Mouse (Mus musculus) heart, adult 2 months (tissue): ENCODE results near the gene Mypn. TPM values are rescaled to one million over a fixed set of nuclear protein-coding genes. Genes with fewer than 3 reads are reported as not detected.
A peak's percentile ranks its signal among the peaks of the same experiment; 100 is the strongest.

Experiments
- DNase-seq, 2 experiments: peaks; one replicate each; pipeline ENCODE4 v3.0.0; 2021
- H3K27ac ChIP-seq: fragments of 200-600 bp; 2 replicates; pipeline ENCODE4 v1.8.1; 2022
- H3K27me3 ChIP-seq: fragments of 200-500 bp; 2 replicates; pipeline ENCODE4 v1.6.1; 2012; ENCODE audit warnings: mild to moderate bottlenecking, low read length, inconsistent platforms, mixed read lengths; ENCODE audit not compliant: control insufficient read depth, insufficient read depth
- H3K36me3 ChIP-seq: fragments of 200-500 bp; 2 replicates; pipeline ENCODE4 v1.6.1; 2012; ENCODE audit warnings: low read length, inconsistent platforms; ENCODE audit not compliant: control insufficient read depth, insufficient read depth
- H3K4me1 ChIP-seq: fragments of 200-500 bp; 2 replicates; pipeline ENCODE4 v1.6.1; 2011; ENCODE audit warnings: low read length; ENCODE audit not compliant: control insufficient read depth, insufficient read depth
- H3K4me3 ChIP-seq: fragments of 200-600 bp; 2 replicates; pipeline ENCODE4 v1.8.1; 2022
- H3K79me2 ChIP-seq: fragments of 200-500 bp; replicated peaks from 2 replicates; pipeline ENCODE4 v1.6.1; 2012; ENCODE audit warnings: mild to moderate bottlenecking, inconsistent platforms, low read length, moderate library complexity, mixed read lengths; ENCODE audit not compliant: control insufficient read depth, insufficient read depth
- H3K9ac ChIP-seq: fragments of 200-500 bp; 2 replicates; pipeline ENCODE4 v1.6.1; 2012; ENCODE audit warnings: low read depth, mild to moderate bottlenecking, control low read depth, inconsistent platforms, low read length, mixed read lengths
- CTCF ChIP-seq: fragments of 200-600 bp; IDR thresholded peaks from 2 replicates; pipeline ENCODE4 v1.8.1; 2022; ENCODE audit warnings: antibody characterized with exemption, mild to moderate bottlenecking, moderate library complexity
- EP300 ChIP-seq: fragments of 200-500 bp; IDR thresholded peaks from 2 replicates; pipeline ENCODE4 v1.6.1; 2011; ENCODE audit warnings: low read depth, low read length, control low read depth; ENCODE audit not compliant: insufficient read depth
- POLR2A ChIP-seq: fragments of 200-500 bp; IDR thresholded peaks from 2 replicates; pipeline ENCODE4 v1.6.1; 2011; ENCODE audit warnings: mild to moderate bottlenecking, low read depth, low read length, control low read depth; ENCODE audit not compliant: insufficient read depth
- WGBS: fragments of 180-500 bp; shearing (Covaris S2); methylation state at CpG from one replicate; pipeline ENCODE4 v1.1.7; 2018; 5-methylcytosine and 5-hydroxymethylcytosine counted together
- intact Hi-C: fragments of 180-260 bp; cut with DNase I; formaldehyde crosslinking; loops from one replicate; pipeline ENCODE4 v1.15.1; 2025
- polyA plus RNA-seq: library from polyadenylated mRNA; depleted of rRNA; stranded (reverse); fragments of >200 nt; gene quantifications from 2 replicates; pipeline ENCODE4 v1.2.3, GENCODE M21; 2012
- total RNA-seq, 2 experiments: library from RNA; stranded (reverse); gene quantifications; 2 replicates each; pipeline ENCODE4 v1.2.3; 2021

The Mypn gene
- total and polyA plus RNA-seq, 3 experiments = 32.1 to 110 (median 96.6) TPM

DNA sequence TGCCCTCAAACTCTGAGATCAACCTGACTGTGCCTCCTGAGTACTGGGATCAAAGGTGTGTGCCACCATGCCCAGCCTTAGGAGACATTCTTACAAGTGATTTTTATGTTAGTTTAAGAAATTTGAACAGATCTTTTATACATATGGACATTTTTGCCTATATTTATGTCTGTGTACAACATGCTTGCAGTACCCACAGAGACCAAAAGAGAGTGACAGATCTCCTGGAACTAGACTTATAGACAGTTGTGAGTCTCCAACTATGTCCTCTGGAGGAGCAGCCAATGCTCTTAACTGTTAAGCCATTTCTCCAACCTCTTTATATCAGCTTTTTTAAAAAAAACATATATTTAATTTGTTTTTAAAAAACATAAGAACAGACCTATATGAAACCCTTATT, 51.4 kb downstream of the Mypn start:
- Histone ChIP-seq H3K4me3 (no peak overlapping the region), H3K27ac (no peak overlapping the region), H3K9ac (no peak overlapping the region), H3K27me3 (no peaks in the 10 kb centered on the region), H3K4me1 (peaks cover 9% of the 10 kb centered on the region), H3K36me3 (peaks cover 2% of the 10 kb centered on the region; the same call in 1 of the 2 replicates), H3K79me2 (no peaks in the 10 kb centered on the region)
- intact Hi-C loops = loop anchor here (2.0 kb wide), 1 partner anchor 224 kb away; no protein-coding TSS in a partner anchor
- no peak for DNase-seq
- TF ChIP-seq EP300 (no peak), CTCF (0 out of 2 replicates have a peak, but pooled peaks have one; percentile 22), POLR2A (no peak)

DNA sequence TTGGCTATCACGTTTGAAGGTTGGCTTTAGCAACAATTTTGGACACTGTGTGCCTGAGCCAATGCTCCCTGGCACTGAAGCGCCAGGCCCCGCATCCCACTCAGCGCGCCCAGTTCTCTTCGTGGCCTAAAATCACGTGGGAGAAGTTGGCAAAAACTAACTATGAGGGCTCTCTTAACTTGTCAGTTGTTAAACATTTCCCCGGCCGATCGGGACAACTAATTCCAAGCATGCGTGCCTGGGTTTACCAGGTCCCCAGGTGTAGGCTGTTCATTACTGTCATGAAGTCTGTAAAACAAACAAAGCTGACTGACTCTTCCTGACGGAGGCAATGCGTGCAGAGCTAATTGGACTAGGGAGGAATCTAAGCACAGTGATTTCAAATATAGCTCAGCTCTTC, 61.1 kb downstream of the Mypn start:
- whole genome bisulfite sequencing = 75% methylated on average over 13 of the region's 13 CpGs
- Histone ChIP-seq H3K36me3 (no peaks in the 10 kb centered on the region), H3K27me3 (no peaks in the 10 kb centered on the region), H3K4me1 (no peaks in the 10 kb centered on the region), H3K27ac (no peak overlapping the region), H3K9ac (no peak overlapping the region), H3K79me2 (no peaks in the 10 kb centered on the region; the same call in 1 of the 2 replicates), H3K4me3 (no peak overlapping the region)
- TF ChIP-seq CTCF = no peak
- no peak for TF ChIP-seq EP300
- no peak for TF ChIP-seq POLR2A
- no peak for DNase-seq
- intact Hi-C loops = no loop called here

DNA sequence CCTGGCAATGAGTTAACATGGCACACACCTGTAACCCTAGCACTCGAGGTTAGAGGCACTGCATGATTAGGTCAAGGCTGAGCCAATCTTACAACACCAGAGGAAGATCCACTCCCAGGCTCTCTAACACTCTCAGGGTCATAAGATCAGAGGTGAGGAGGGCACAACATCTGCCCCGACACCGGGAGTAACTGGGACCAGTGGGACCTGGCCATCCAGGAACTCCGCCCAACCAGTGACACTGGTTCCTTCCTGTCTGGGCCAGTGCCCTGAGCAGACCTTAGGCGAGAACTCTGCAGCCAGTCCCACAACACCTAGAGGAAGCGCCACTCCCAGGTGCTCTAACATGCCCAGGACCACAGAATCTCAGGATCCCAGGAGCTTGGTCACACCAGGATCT, 67.3 kb downstream of the Mypn start:
- Histone ChIP-seq H3K36me3 (no peaks in the 10 kb centered on the region), H3K27ac (no peak overlapping the region), H3K4me3 (no peak overlapping the region), H3K4me1 (no peaks in the 10 kb centered on the region), H3K79me2 (no peaks in the 10 kb centered on the region; the same call in 1 of the 2 replicates), H3K9ac (no peak overlapping the region), H3K27me3 (no peaks in the 10 kb centered on the region)
- TF ChIP-seq POLR2A (no peak), CTCF (no peak), EP300 (no peak)
- WGBS = 53% methylated on average over 6 of the region's 6 CpGs
- DNase-seq = no peak
- intact Hi-C loops = no loop called here

DNA sequence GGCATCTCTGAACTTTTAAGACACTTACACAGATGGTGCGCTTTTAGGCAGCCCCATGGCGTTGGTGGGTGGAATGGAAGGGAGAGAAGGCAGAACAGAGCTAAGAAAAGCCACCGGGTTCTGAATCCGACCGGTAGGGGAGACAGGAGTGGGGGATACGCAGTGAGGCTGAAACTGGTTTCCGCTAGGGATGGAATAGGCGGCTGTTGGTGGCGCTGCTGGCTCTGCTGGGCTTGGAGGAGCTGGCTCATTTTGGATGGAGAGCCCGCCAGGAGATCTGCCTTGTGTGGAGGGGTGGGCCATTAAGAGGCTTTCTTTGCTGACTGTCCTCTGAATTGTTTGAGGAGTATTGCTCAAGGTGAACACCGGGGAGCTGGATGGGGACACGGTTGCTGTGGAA, 68.1 kb downstream of the Mypn start:
- no peak overlapping the region for H3K9ac ChIP-seq
- DNase-seq = no peak
- no peak overlapping the region for H3K27ac ChIP-seq
- TF ChIP-seq CTCF = no peak
- no peak for TF ChIP-seq POLR2A
- TF ChIP-seq EP300 = no peak
- H3K36me3 ChIP-seq = no peaks in the 10 kb centered on the region
- H3K79me2 ChIP-seq = no peaks in the 10 kb centered on the region
- H3K4me3 ChIP-seq = no peak overlapping the region
- intact Hi-C loops = no loop called here
- no peaks in the 10 kb centered on the region for H3K4me1 ChIP-seq
- no peaks in the 10 kb centered on the region for H3K27me3 ChIP-seq
- WGBS = 54% methylated on average over 12 of the region's 12 CpGs

DNA sequence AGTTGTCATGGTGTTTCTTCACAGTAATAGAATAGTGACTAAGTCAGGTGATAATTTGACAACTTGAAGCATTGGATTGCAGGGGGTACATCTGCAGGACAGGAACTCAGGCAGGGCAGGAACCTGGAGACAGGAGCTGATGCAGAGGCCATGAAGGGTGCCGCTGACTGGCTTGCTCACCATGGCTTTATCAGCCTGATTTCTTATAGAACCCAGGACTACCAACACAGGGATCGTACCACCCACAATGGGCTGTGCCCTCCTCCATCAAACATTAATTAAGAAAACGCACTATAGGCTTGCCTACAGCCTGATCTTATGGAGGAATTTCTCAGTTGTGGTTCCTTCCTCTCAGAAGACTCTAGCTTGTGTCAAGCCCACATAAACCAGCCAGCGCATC, 70.4 kb downstream of the Mypn start:
- peaks cover 1% of the 10 kb centered on the region; the same call in 1 of the 2 replicates for H3K4me1 ChIP-seq
- no peaks in the 10 kb centered on the region for H3K27me3 ChIP-seq
- WGBS = 91% methylated on average over 4 of the region's 4 CpGs
- H3K79me2 ChIP-seq = no peaks in the 10 kb centered on the region
- H3K9ac ChIP-seq = no peak overlapping the region
- intact Hi-C loops = no loop called here
- H3K36me3 ChIP-seq = no peaks in the 10 kb centered on the region
- TF ChIP-seq EP300 = no peak
- no peak for TF ChIP-seq CTCF
- TF ChIP-seq POLR2A = no peak
- no peak overlapping the region for H3K4me3 ChIP-seq
- H3K27ac ChIP-seq = no peak overlapping the region
- DNase-seq = no peak

DNA sequence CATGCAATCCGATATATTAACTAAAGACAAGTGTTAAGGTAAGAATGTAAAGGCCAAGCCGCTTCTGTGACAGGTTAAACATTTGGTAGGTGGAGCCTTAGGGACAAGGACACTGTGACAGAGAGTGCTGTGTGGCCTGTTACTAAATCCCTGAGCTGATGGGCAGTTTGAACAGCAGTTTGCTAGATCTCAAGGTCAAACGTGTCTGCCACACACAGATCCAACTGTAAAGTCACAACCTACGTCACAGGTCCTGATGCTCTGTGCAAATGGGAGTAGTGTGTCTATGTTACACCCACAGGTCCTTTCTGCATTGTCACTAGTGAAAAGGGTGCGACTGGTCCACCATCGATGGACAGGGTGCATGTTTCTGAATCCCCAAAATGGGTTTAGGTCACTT, 71.4 kb downstream of the Mypn start:
- no peaks in the 10 kb centered on the region for H3K36me3 ChIP-seq
- peaks cover 3% of the 10 kb centered on the region; the same call in 1 of the 2 replicates for H3K4me1 ChIP-seq
- no peak for DNase-seq
- no peak overlapping the region for H3K9ac ChIP-seq
- no peak overlapping the region for H3K27ac ChIP-seq
- TF ChIP-seq CTCF (no peak), EP300 (no peak), POLR2A (no peak)
- 82% methylated on average over 6 of the region's 6 CpGs for WGBS
- no peaks in the 10 kb centered on the region for H3K27me3 ChIP-seq
- no peaks in the 10 kb centered on the region for H3K79me2 ChIP-seq
- intact Hi-C loops = no loop called here
- H3K4me3 ChIP-seq = no peak overlapping the region

DNA sequence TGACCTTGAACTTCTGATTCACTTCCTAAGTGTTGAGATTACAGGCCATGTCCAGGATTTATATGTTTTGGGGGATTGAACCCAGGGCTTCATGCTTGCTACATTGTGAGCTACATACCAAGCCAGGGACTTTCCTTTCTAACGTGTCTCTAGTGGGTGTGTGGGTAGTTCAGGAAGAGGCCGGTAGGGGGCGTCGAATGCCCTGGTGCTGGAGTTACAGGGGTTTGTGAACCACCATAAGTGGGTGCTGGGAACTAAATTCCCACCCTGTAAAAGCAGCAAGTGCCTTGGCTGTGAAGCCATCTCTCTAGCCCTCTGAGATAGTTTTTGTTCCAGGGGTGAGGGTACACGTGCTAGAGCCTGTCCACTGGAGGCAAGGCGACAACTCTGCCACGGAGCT, 73.3 kb downstream of the Mypn start:
- Histone ChIP-seq H3K4me3 (no peak overlapping the region), H3K4me1 (peaks cover 3% of the 10 kb centered on the region; the same call in 1 of the 2 replicates), H3K27me3 (no peaks in the 10 kb centered on the region), H3K9ac (no peak overlapping the region), H3K36me3 (no peaks in the 10 kb centered on the region), H3K79me2 (no peaks in the 10 kb centered on the region), H3K27ac (no peak overlapping the region)
- WGBS = 75% methylated on average over 7 of the region's 7 CpGs
- DNase-seq = no peak
- intact Hi-C loops = no loop called here
- no peak for TF ChIP-seq POLR2A
- TF ChIP-seq EP300 = no peak
- TF ChIP-seq CTCF = peak; percentile 28
